Mouse (Mus musculus): ENCODE results near the gene Mettl16.

GRCm38 (mm10) chr11:74857756-74858155 lies 87.1 kb downstream of the Mettl16 start:
- TF ChIP-seq CTCF (IDR thresholded peaks at IDR 0.05; ENCODE audit: low read depth, low read length), result no peak
- no peak for TF ChIP-seq POLR2A (IDR thresholded peaks at IDR 0.05; ENCODE audit: borderline replicate concordance, low read depth, low read length)
